In genomic region chr7:63851841-63852533, GRCm38 (mm10) we compare ENCODE assay signal across 7 mouse cellular contexts.
A peak's percentile ranks its signal among the peaks of the same experiment; 100 is the strongest.
DNase-seq lines count a peak whose midpoint lies in the region; ATAC-seq lines count a peak whose summit lies in the region.

No protein-coding gene starts in this region.

- ATAC-seq in granulocyte monocyte progenitor cell, adult 5-6 weeks (replicated peaks; ENCODE audit: poor library complexity, severe bottlenecking), result no peak

- intact Hi-C loops in heart, postnatal 25 days (cut with DNase I), result loop anchor here (5.0 to 10.0 kb wide), 4 partner anchors 205 to 543 kb away; partner anchors contain the start of genes Mcee, Mphosph10 and Trpm1
- intact Hi-C loops in left cerebral cortex, postnatal 4 days (cut with DNase I), result loop anchor here (10.0 kb wide), 1 partner anchor 83 kb away; the partner anchor contains the start of gene Klf13

- peak; percentile 42 to 54 for DNase-seq in right cerebral cortex, adult 2 months (ENCODE audit: low spot score in 2 of 2)
- no peak for DNase-seq in right cerebral cortex, postnatal 4 days
- peak; percentile 92 for DNase-seq in cerebellum, adult 11 months
- peak; percentile 22 for DNase-seq in heart, postnatal 25 days (ENCODE audit: low spot score)
- DNase-seq in left cerebral cortex, postnatal 4 days, result peak; percentile 72
- DNase-seq in embryo, embryonic 10.5 days (ENCODE audit: low spot score), result no peak

Comparison
In these comparisons a context has a peak if more than half of its experiments do, and no peak if none do; other contexts are left out.
1. DNase-seq: peak in right cerebral cortex, adult 2 months (2 of 2), cerebellum, adult 11 months (single experiment), heart, postnatal 25 days (single experiment) and left cerebral cortex, postnatal 4 days (single experiment); none in right cerebral cortex, postnatal 4 days (single experiment) and embryo, embryonic 10.5 days (single experiment).